Mouse (Mus musculus) lung, postnatal 0 days (tissue): ENCODE data around the gene Cdk17.

Experiments
- CTCF ChIP-seq: IDR thresholded peaks from 2 replicates; pipeline ENCODE4 v1.5.1; 2016; ENCODE audit warnings: antibody characterized with exemption, mild to moderate bottlenecking
- EP300 ChIP-seq: IDR thresholded peaks from 2 replicates; pipeline ENCODE4 v1.6.1; 2016; ENCODE audit warnings: antibody characterized with exemption, mild to moderate bottlenecking, control low read depth

- TF ChIP-seq CTCF = no peak
- TF ChIP-seq EP300 = no peak
These were observed 31.3 kb upstream of the Cdk17 start for GRCm38 (mm10) chr10:93129345-93129744.
